Mouse (Mus musculus) brain, embryonic 14.5 days (tissue): ENCODE measurements around the gene Dnajc22.

Experiments
- CTCF ChIP-seq: fragments of 200-500 bp; IDR thresholded peaks from 2 replicates; pipeline ENCODE4 v1.5.1; 2012; ENCODE audit warnings: inconsistent platforms, mild to moderate bottlenecking, moderate library complexity, borderline replicate concordance; ENCODE audit not compliant: insufficient read depth, insufficient read length; ENCODE audit errors: extremely low read depth
- POLR2A ChIP-seq: fragments of 200-500 bp; IDR thresholded peaks from 2 replicates; pipeline ENCODE4 v1.6.1; 2012; ENCODE audit warnings: mild to moderate bottlenecking, inconsistent platforms, borderline replicate concordance; ENCODE audit not compliant: poor library complexity, insufficient read depth, insufficient read length, severe bottlenecking; ENCODE audit errors: extremely low read depth

DNA sequence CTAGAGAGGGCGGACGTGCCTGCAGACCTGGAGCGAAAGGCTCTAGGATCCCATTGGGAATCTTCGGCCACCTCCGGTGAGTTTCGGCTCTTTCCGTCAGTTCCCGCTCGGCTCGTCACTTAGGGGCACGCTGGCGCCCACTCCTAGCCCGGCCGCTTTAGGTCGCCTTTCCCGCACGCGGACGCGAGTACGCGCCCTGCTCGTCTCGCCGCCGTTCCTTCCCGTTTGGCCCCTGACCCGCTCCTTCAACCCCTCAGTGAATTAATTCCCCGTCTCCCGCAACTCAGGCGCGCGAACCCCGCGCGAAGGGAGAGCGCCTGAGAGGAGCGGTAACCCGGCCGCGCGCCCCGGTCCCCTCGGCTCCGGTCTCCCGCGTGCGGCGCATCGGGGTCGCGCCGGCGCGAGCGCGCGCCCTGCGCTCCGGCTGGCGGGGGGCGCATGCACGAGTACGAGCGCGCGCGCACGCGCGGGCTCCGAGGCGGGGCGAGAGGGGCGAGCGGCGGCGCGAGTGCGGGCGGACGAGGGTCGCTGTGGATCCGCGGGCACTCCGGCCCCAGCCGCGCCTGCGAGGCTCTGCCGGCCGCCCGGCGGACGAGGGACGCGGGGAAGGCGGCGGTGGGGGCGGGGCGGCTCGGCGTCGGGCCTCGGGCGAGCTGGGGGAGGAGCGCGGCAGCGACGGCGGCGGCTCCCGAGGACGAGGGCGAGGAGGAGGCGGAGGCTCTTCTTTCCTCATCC, 33.3 kb downstream of the Dnajc22 start:
- TF ChIP-seq POLR2A (peak; percentile 96), CTCF (no peak)
